Mouse (Mus musculus) forebrain, embryonic 10.5 days (tissue): ENCODE measurements around the gene Shh. TPM values are rescaled to one million over a fixed set of nuclear protein-coding genes. Genes with fewer than 3 reads are reported as not detected.

Experiments
- DNase-seq: peaks from one replicate; pipeline ENCODE4 v3.0.0-alpha.2; 2017; ENCODE audit warnings: low spot score; ENCODE audit errors: extremely low spot score
- H3K27ac ChIP-seq: fragments of 300-500 bp; sonication (generic); 2 replicates; pipeline ENCODE4 v1.5.1; 2016; ENCODE audit warnings: mild to moderate bottlenecking
- H3K27me3 ChIP-seq: fragments of 300-500 bp; sonication (generic); 2 replicates; pipeline ENCODE4 v1.6.1; 2016; ENCODE audit warnings: mild to moderate bottlenecking; ENCODE audit not compliant: poor library complexity, severe bottlenecking
- H3K36me3 ChIP-seq: fragments of 300-500 bp; sonication (generic); replicated peaks from 2 replicates; pipeline ENCODE4 v1.6.1; 2016; ENCODE audit warnings: mild to moderate bottlenecking, moderate library complexity
- H3K4me1 ChIP-seq: fragments of 300-500 bp; sonication (generic); 2 replicates; pipeline ENCODE4 v1.6.1; 2016
- H3K4me3 ChIP-seq: fragments of 300-500 bp; sonication (generic); 2 replicates; pipeline ENCODE4 v1.5.1; 2016; ENCODE audit warnings: mild to moderate bottlenecking, moderate library complexity
- H3K9me3 ChIP-seq: fragments of 300-500 bp; sonication (generic); 2 replicates; pipeline ENCODE4 v1.6.1; 2016; ENCODE audit warnings: mild to moderate bottlenecking, moderate library complexity
- WGBS: fragments of 180-500 bp; shearing (Covaris S2); methylation state at CpG from one replicate; pipeline ENCODE4 v1.1.7; 2016; 5-methylcytosine and 5-hydroxymethylcytosine counted together
- polyA plus RNA-seq: library from polyadenylated mRNA; unstranded; fragments of >200 nt; fragmentation: Nextera tagmentation; extraction: Ambion mirVana; gene quantifications from 2 replicates; pipeline ENCODE4 v1.2.1, GENCODE M21; 2016

The Shh gene
- polyA plus RNA-seq: 2.3 and 2.6 TPM in 2 replicates

DNA sequence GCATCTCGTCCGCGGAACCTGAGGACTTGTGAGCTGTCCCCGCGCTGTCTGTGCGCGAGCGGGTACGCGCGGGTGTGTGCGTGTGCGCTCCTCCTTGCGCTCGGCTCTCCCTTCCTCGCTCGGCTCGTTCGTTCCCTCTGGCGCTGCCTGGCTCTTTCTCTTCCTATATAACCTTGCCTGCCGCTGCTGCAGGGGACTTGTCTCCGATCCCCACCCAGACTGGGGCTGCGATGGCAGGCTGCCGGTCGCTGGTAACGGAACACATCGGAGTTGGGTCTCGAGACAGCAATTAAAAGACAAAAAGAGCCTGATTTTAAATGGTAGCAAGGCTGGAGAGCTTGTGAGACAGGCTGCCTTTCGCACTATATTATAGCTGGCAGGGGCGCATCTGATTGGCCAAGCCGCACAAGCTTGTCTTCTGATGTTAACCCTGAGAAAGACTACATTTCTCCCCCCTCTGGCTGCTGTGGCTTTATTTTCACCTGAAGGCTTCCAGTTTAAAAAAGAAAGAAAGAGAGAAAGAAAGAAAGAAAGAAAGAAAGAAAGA is at the start of gene Shh:
TSS of gene Shh (minus strand) at position 497 of the 547 bp plus-strand sequence.
- H3K4me3 ChIP-seq: peak within 1 kb of the TSS; percentile 58
- H3K27me3 ChIP-seq: peaks cover 92% of the 10 kb centered on the region
- no peaks in the 10 kb centered on the region for H3K9me3 ChIP-seq
- WGBS: under 1% methylated on average over 31 of the region's 31 CpGs
- DNase-seq: peak; percentile 36
- H3K4me1 ChIP-seq: peaks cover 53% of the 10 kb centered on the region
- no peaks in the 10 kb centered on the region for H3K36me3 ChIP-seq
- H3K27ac ChIP-seq: peak within 1 kb of the TSS; percentile 44; the same call in 1 of the 2 replicates

- WGBS: 72% methylated on average over 4 of the region's 4 CpGs
- no peak overlapping the region for H3K27ac ChIP-seq
- H3K36me3 ChIP-seq: no peaks in the 10 kb centered on the region
- no peaks in the 10 kb centered on the region for H3K4me1 ChIP-seq
- no peaks in the 10 kb centered on the region for H3K27me3 ChIP-seq
- no peak overlapping the region for H3K4me3 ChIP-seq
- no peak for DNase-seq
- H3K9me3 ChIP-seq: no peaks in the 10 kb centered on the region
Observed at GRCm38 (mm10) chr5:28500792-28501439, 33.9 kb upstream of the Shh start.

- no peaks in the 10 kb centered on the region for H3K27me3 ChIP-seq
- no peak for DNase-seq
- no peaks in the 10 kb centered on the region for H3K4me1 ChIP-seq
- no peak overlapping the region for H3K4me3 ChIP-seq
- H3K36me3 ChIP-seq: no peaks in the 10 kb centered on the region
- H3K27ac ChIP-seq: no peak overlapping the region
- no peaks in the 10 kb centered on the region for H3K9me3 ChIP-seq
- WGBS: 95% methylated on average over 4 of the region's 4 CpGs
Observed at GRCm38 (mm10) chr5:28498846-28499245, 31.8 kb upstream of the Shh start.

GRCm38 (mm10) chr5:28495712-28496650 is 28.9 kb upstream of the Shh start:
- Histone ChIP-seq H3K4me1 (no peaks in the 10 kb centered on the region), H3K9me3 (no peaks in the 10 kb centered on the region), H3K27me3 (no peaks in the 10 kb centered on the region), H3K36me3 (no peaks in the 10 kb centered on the region), H3K27ac (no peak overlapping the region), H3K4me3 (no peak overlapping the region)
- 87% methylated on average over 3 of the region's 3 CpGs for WGBS
- DNase-seq: no peak

DNA sequence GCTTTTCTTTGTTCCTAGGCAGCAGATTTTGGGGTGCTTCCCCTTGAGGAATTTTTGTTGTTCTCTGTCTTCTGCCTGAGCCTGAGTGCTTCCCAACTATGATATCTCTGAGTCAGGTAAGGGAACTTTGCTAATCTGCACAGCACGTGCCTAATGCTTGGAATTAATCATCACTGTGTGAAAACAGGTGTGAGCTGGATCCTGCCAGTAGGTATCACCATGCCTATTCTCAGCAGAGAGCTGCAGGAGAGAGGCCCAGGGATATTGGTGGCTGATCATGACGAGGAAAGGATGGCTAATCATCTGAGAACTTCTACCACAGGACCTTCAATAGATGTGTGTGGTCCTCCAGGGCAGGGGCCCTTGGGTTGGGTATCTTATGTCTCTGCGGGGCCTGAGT is 26.5 kb upstream of the Shh start:
- Histone ChIP-seq H3K4me3 (no peak overlapping the region), H3K36me3 (no peaks in the 10 kb centered on the region), H3K27ac (no peak overlapping the region), H3K27me3 (no peaks in the 10 kb centered on the region), H3K4me1 (no peaks in the 10 kb centered on the region), H3K9me3 (no peaks in the 10 kb centered on the region)
- no peak for DNase-seq
- WGBS: 75% methylated on average over 3 of the region's 3 CpGs

DNA sequence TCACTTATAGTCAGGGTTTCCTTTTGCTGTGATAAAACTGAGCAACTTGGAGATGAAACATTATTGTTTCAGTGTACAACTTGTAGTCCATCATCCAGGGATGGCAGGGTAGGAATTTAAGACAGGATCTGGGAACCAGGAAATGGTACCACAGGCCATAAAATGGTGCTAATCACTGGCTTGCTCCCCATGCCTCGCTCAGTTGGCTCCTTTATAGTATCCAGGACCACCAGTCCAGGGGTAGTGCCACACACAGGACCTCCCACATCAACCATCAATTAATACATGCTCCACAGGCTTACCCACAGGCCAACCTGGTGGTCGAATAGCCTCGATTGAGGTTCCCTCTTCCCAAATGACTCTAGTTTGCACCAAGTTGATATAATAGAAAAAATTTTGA is 15.9 kb upstream of the Shh start:
- WGBS: 87% methylated on average over 3 of the region's 3 CpGs
- H3K4me1 ChIP-seq: no peaks in the 10 kb centered on the region
- H3K27ac ChIP-seq: no peak overlapping the region
- no peaks in the 10 kb centered on the region for H3K9me3 ChIP-seq
- H3K27me3 ChIP-seq: no peaks in the 10 kb centered on the region
- H3K36me3 ChIP-seq: no peaks in the 10 kb centered on the region
- DNase-seq: no peak
- no peak overlapping the region for H3K4me3 ChIP-seq

- H3K9me3 ChIP-seq: no peaks in the 10 kb centered on the region
- no peaks in the 10 kb centered on the region for H3K27me3 ChIP-seq
- no peak overlapping the region for H3K27ac ChIP-seq
- H3K4me3 ChIP-seq: no peak overlapping the region
- no peaks in the 10 kb centered on the region for H3K4me1 ChIP-seq
- DNase-seq: no peak
- H3K36me3 ChIP-seq: no peaks in the 10 kb centered on the region
- 82% methylated on average over 2 of the region's 2 CpGs for WGBS
Observed at GRCm38 (mm10) chr5:28481730-28482129, 14.7 kb upstream of the Shh start.

DNA sequence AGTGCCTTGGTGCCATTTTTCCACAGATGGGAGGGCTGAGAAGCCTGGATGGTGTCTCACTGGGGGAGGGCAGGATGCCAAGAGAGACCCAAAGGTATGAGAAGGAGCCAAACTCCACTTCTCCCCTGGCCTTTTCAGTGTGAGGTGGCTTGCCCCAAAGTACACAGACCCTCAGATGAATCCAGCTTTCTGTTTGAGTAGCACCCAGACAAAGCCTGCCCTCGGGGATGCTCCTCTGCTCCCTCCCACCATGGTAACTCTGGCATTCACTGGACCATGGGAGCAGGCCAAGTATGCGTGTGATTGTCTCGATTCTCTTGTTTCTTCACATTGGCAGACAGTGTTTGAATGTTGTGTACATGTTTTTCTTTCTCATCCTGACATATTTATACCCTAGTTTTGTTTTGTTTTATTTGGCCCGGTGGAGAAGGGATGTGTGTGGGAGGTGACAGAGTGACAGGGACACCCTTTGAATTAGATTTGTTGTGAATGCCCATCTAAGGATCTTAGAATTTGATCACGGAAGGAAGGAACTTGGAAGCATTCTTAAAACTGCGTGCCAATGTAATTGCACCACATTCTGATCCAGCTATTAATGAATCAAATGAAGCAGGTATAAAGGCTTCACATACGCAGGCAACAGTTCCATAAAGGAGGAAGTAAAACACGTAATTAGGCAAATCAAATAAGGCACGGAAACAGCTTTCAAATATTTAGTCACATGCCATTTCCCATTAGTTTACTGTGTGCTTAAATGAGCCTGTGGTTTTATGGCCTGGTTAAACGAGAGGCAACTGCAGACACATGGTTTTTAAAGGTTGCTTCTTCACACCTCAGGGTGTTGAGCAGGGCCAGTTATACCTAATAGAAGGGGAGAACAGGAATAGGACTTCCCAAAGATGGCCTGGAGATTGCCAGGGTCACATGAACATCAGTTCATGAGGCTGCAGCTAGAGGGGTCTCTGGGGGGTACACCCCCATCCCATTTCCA is 9.6 kb upstream of the Shh start:
- 79% methylated on average over 10 of the region's 10 CpGs for WGBS
- no peak for DNase-seq
- no peak overlapping the region for H3K4me3 ChIP-seq
- H3K36me3 ChIP-seq: no peaks in the 10 kb centered on the region
- H3K4me1 ChIP-seq: no peaks in the 10 kb centered on the region
- no peak overlapping the region for H3K27ac ChIP-seq
- no peaks in the 10 kb centered on the region for H3K9me3 ChIP-seq
- no peaks in the 10 kb centered on the region for H3K27me3 ChIP-seq

GRCm38 (mm10) chr5:28473556-28473955 is 6.5 kb upstream of the Shh start:
- WGBS: 90% methylated on average over 5 of the region's 5 CpGs
- no peak for DNase-seq
- H3K27ac ChIP-seq: no peak overlapping the region
- peaks cover 25% of the 10 kb centered on the region for H3K27me3 ChIP-seq
- 0 out of 2 replicates have a peak, but pooled peaks cover 4% of the 10 kb centered on the region for H3K4me1 ChIP-seq
- no peak overlapping the region for H3K4me3 ChIP-seq
- no peaks in the 10 kb centered on the region for H3K36me3 ChIP-seq
- no peaks in the 10 kb centered on the region for H3K9me3 ChIP-seq

GRCm38 (mm10) chr5:28469525-28470202 is 2.6 kb upstream of the Shh start:
- no peak overlapping the region for H3K27ac ChIP-seq
- no peaks in the 10 kb centered on the region for H3K36me3 ChIP-seq
- H3K4me1 ChIP-seq: peaks cover 27% of the 10 kb centered on the region
- peak; percentile 56 for DNase-seq
- WGBS: 4% methylated on average over 9 of the region's 9 CpGs
- H3K27me3 ChIP-seq: peaks cover 64% of the 10 kb centered on the region
- H3K4me3 ChIP-seq: no peak overlapping the region
- no peaks in the 10 kb centered on the region for H3K9me3 ChIP-seq

DNA sequence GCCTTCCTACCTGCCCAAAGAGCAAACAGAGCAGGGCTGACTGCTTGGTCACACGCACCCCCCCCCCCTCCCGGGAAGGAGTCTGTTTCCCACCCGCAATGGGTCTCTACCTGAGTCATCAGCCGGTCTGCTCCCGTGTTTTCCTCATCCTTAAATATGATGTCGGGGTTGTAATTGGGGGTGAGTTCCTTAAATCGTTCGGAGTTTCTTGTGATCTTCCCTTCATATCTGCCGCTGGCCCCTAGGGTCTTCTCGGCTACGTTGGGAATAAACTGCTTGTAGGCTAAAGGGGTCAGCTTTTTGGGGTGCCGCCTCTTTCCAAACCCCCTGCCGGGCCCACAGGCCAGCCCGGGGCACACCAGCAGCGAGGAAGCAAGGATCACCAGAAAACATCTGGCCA is 705 bp downstream of the Shh start:
- H3K27me3 ChIP-seq: peaks cover 97% of the 10 kb centered on the region
- DNase-seq: no peak
- under 1% methylated on average over 15 of the region's 15 CpGs for WGBS
- no peaks in the 10 kb centered on the region for H3K9me3 ChIP-seq
- peaks cover 58% of the 10 kb centered on the region for H3K4me1 ChIP-seq
- no peaks in the 10 kb centered on the region for H3K36me3 ChIP-seq
- peak overlapping the region; percentile 44; the same call in 1 of the 2 replicates for H3K27ac ChIP-seq
- peak overlapping the region; percentile 58 for H3K4me3 ChIP-seq
